Comparison of ENCODE assay signal across 12 mouse cellular contexts in the genomic region with DNA sequence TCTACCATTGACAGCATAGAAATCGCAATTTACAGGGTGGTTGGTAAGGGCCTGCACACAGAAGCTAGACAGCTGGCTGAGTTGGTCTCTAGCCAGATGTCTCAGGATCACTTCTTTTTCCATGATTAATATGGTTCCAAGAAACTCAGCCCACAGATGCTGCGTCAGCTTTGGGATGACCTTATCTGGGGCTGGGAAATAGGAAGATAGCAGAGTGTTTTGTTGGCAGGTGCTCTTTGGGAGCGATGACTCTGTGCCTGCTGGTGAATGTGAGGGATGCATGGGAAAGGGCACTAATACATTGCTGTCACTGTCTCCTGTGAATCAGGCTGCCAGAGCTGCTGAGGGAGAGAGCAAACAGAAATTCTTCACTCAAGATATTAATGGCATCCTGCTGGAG. TPM values are rescaled to one million over a fixed set of nuclear protein-coding genes. Genes with fewer than 3 reads are reported as not detected.
A peak's percentile ranks its signal among the peaks of the same experiment; 100 is the strongest.
DNase-seq lines count a peak whose midpoint lies in the region; ATAC-seq lines count a peak whose summit lies in the region.
"Had no signal": no experiment of that assay in that cellular context is flagged by ENCODE, and none has a peak within 500 bp of the region (broad histone marks: within the 10 kb centered on the region; RNA-seq: fewer than 3 reads in every experiment).

No protein-coding gene starts in this region.

- no peaks in the 10 kb centered on the region for H3K9me3 ChIP-seq in heart, embryonic 12.5 days (replicated peaks)
- H3K9me3 ChIP-seq: liver, embryonic 12.5 days; midbrain, embryonic 13.5 days had no signal

- peak; percentile 94 for DNase-seq in heart, adult 11 months
- DNase-seq in MN1 (ENCODE audit: low spot score), result peak; percentile 45
- peak; percentile 40 for DNase-seq in adrenal gland, postnatal 14 days
- DNase-seq in layer of hippocampus, adult 8-10 months (ENCODE audit: low spot score in 2 of 2), result peak; percentile 66 to 74
- no peak for DNase-seq in thymus, postnatal 10 days (ENCODE audit: low spot score in 2 of 2)
- no peak for DNase-seq in ovary, postnatal 36 days (ENCODE audit: low spot score)
- DNase-seq: gastrocnemius, postnatal 36 days; kidney, adult 18-20 months had no signal

- no peak overlapping the region for H3K9ac ChIP-seq in heart, embryonic 12.5 days
- H3K9ac ChIP-seq: liver, embryonic 12.5 days; midbrain, embryonic 13.5 days had no signal

- H3K4me3 ChIP-seq in heart, embryonic 12.5 days, result no peak overlapping the region
- H3K4me3 ChIP-seq: liver, embryonic 12.5 days; midbrain, embryonic 13.5 days had no signal

- no peak for ATAC-seq in heart, embryonic 12.5 days (ENCODE audit: insufficient number of reproducible peaks, low FRiP score)
- ATAC-seq: liver, embryonic 12.5 days; midbrain, embryonic 13.5 days had no signal

- no peak overlapping the region for H3K4me2 ChIP-seq in heart, embryonic 12.5 days
- H3K4me2 ChIP-seq: liver, embryonic 12.5 days; midbrain, embryonic 13.5 days had no signal

- whole genome bisulfite sequencing in heart, embryonic 12.5 days, result 67% methylated on average over 3 of the region's 3 CpGs

- H3K4me1 ChIP-seq in heart, embryonic 12.5 days (replicated peaks), result no peaks in the 10 kb centered on the region
- H3K4me1 ChIP-seq: liver, embryonic 12.5 days; midbrain, embryonic 13.5 days had no signal

- no peak overlapping the region for H3K27ac ChIP-seq in heart, embryonic 12.5 days (ENCODE audit: poor library complexity, severe bottlenecking)
- H3K27ac ChIP-seq: liver, embryonic 12.5 days; midbrain, embryonic 13.5 days; stomach, postnatal 0 days had no signal

- H3K27me3 ChIP-seq in heart, embryonic 12.5 days (replicated peaks), result no peaks in the 10 kb centered on the region
- H3K27me3 ChIP-seq: liver, embryonic 12.5 days; midbrain, embryonic 13.5 days had no signal

- peaks cover 71% of the 10 kb centered on the region for H3K36me3 ChIP-seq in heart, embryonic 12.5 days

RNA-seq across cellular contexts. Expression of gene Ubn1, which starts 20.5 kb away (rescaled TPM):
- polyA plus RNA-seq in heart, embryonic 12.5 days (2016; fragmentation: Nextera tagmentation; extraction: Ambion mirVana), result 16.3 and 16.7 TPM in 2 replicates
- total RNA-seq in adrenal gland, postnatal 14 days (2021), result 37.2 and 37.4 TPM in 2 replicates
- 10 to 100 TPM; 41.1 to 47.2 (median 44.8) TPM for total RNA-seq in layer of hippocampus, adult 8-10 months (2022)

RNA-seq across cellular contexts. Expression of gene Glyr1, which starts 20.7 kb away (rescaled TPM):
- 111 and 114 TPM in 2 replicates for polyA plus RNA-seq in heart, embryonic 12.5 days (2016; fragmentation: Nextera tagmentation; extraction: Ambion mirVana)
- 86.6 and 89.9 TPM in 2 replicates for total RNA-seq in adrenal gland, postnatal 14 days (2021)
- 100 to 1,000 TPM; 134 to 153 (median 147) TPM for total RNA-seq in layer of hippocampus, adult 8-10 months (2022)

RNA-seq across cellular contexts. Expression of gene Rogdi, which starts 57.0 kb away (rescaled TPM):
- 44.1 and 48.3 TPM in 2 replicates for polyA plus RNA-seq in heart, embryonic 12.5 days (2016; fragmentation: Nextera tagmentation; extraction: Ambion mirVana)
- total RNA-seq in adrenal gland, postnatal 14 days (2021), result 32.0 and 37.3 TPM in 2 replicates
- total RNA-seq in layer of hippocampus, adult 8-10 months (2022), result 100 to 1,000 TPM; 282 to 333 (median 307) TPM

Comparison
In these comparisons a context has a peak if more than half of its experiments do, and no peak if none do; other contexts are left out.
1. DNase-seq: peak in heart, adult 11 months (single experiment), MN1 (single experiment), adrenal gland, postnatal 14 days (single experiment) and layer of hippocampus, adult 8-10 months (2 of 2); none in thymus, postnatal 10 days (0 of 2) and ovary, postnatal 36 days (single experiment).